Mouse (Mus musculus): ENCODE data around the gene R3hcc1l. TPM values are rescaled to one million over a fixed set of nuclear protein-coding genes. Genes with fewer than 3 reads are reported as not detected.

R3hcc1l gene
- polyA plus RNA-seq, 1 experiment: 3.4 TPM

- Histone ChIP-seq H3K27ac (ENCODE audit: insufficient read depth, low read length) (peak overlapping the region; percentile 13; the same call in 1 of the 2 replicates), H3K27me3 (ENCODE audit: control insufficient read depth, insufficient read depth, low read length) (no peaks in the 10 kb centered on the region), H3K36me3 (ENCODE audit: control insufficient read depth, insufficient read depth, low read length) (no peaks in the 10 kb centered on the region), H3K4me3 (ENCODE audit: extremely low read depth, insufficient read depth, insufficient read length) (peak overlapping the region; percentile 78), H3K4me1 (ENCODE audit: control insufficient read depth, insufficient read depth, insufficient read length) (peaks cover 5% of the 10 kb centered on the region; the same call in 1 of the 2 replicates)
- WGBS: 15% methylated on average over 24 of the region's 24 CpGs
- DNase-seq (ENCODE audit: low read depth in 1 of 2, low spot score in 2 of 2): no peak
- TF ChIP-seq CTCF (IDR thresholded peaks at IDR 0.05; ENCODE audit: extremely low read depth, insufficient read depth, insufficient read length, insufficient replicate concordance) (no peak), POLR2A (IDR thresholded peaks at IDR 0.05; ENCODE audit: low read depth, low read length) (no peak)
Observed at GRCm38 (mm10) chr19:42517957-42518619, 471 bp upstream of the R3hcc1l start.

- TF ChIP-seq POLR2A (IDR thresholded peaks at IDR 0.05; ENCODE audit: low read depth, low read length): no peak
- TF ChIP-seq CTCF (IDR thresholded peaks at IDR 0.05; ENCODE audit: extremely low read depth, insufficient read depth, insufficient read length, insufficient replicate concordance): no peak
Observed at GRCm38 (mm10) chr19:42519760-42520159, 1.2 kb downstream of the R3hcc1l start.

GRCm38 (mm10) chr19:42524703-42525102 lies 6.1 kb downstream of the R3hcc1l start:
- 89% methylated on average over 2 of the region's 2 CpGs for WGBS
- no peak for TF ChIP-seq CTCF (IDR thresholded peaks at IDR 0.05; ENCODE audit: extremely low read depth, insufficient read depth, insufficient read length, insufficient replicate concordance)
- no peak for TF ChIP-seq POLR2A (IDR thresholded peaks at IDR 0.05; ENCODE audit: low read depth, low read length)
- no peak for DNase-seq (ENCODE audit: low read depth in 1 of 2, low spot score in 2 of 2)
- no peak overlapping the region for H3K27ac ChIP-seq (ENCODE audit: insufficient read depth, low read length)
- peaks cover 3% of the 10 kb centered on the region; the same call in 1 of the 2 replicates for H3K4me1 ChIP-seq (ENCODE audit: control insufficient read depth, insufficient read depth, insufficient read length)
- H3K27me3 ChIP-seq (ENCODE audit: control insufficient read depth, insufficient read depth, low read length): no peaks in the 10 kb centered on the region
- no peak overlapping the region for H3K4me3 ChIP-seq (ENCODE audit: extremely low read depth, insufficient read depth, insufficient read length)
- no peaks in the 10 kb centered on the region for H3K36me3 ChIP-seq (ENCODE audit: control insufficient read depth, insufficient read depth, low read length)

More at GRCm38 (mm10) chr19:42519760-42520159, 1.2 kb downstream of the R3hcc1l start:
- Histone ChIP-seq H3K4me1 (ENCODE audit: control insufficient read depth, insufficient read depth, insufficient read length) (peaks cover 5% of the 10 kb centered on the region; the same call in 1 of the 2 replicates), H3K4me3 (ENCODE audit: extremely low read depth, insufficient read depth, insufficient read length) (peak overlapping the region; percentile 78), H3K27me3 (ENCODE audit: control insufficient read depth, insufficient read depth, low read length) (no peaks in the 10 kb centered on the region), H3K36me3 (ENCODE audit: control insufficient read depth, insufficient read depth, low read length) (no peaks in the 10 kb centered on the region), H3K27ac (ENCODE audit: insufficient read depth, low read length) (no peak overlapping the region)
- WGBS: 60% methylated on average over 9 of the region's 9 CpGs
- no peak for DNase-seq (ENCODE audit: low read depth in 1 of 2, low spot score in 2 of 2)

GRCm38 (mm10) chr19:42529992-42530437 lies 11.5 kb downstream of the R3hcc1l start:
- no peaks in the 10 kb centered on the region for H3K27me3 ChIP-seq (ENCODE audit: control insufficient read depth, insufficient read depth, low read length)
- no peak for DNase-seq (ENCODE audit: low read depth in 1 of 2, low spot score in 2 of 2)
- TF ChIP-seq CTCF (IDR thresholded peaks at IDR 0.05; ENCODE audit: extremely low read depth, insufficient read depth, insufficient read length, insufficient replicate concordance) (no peak), POLR2A (IDR thresholded peaks at IDR 0.05; ENCODE audit: low read depth, low read length) (no peak)
- H3K4me3 ChIP-seq (ENCODE audit: extremely low read depth, insufficient read depth, insufficient read length): no peak overlapping the region
- no peak overlapping the region for H3K27ac ChIP-seq (ENCODE audit: insufficient read depth, low read length)
- no peaks in the 10 kb centered on the region for H3K4me1 ChIP-seq (ENCODE audit: control insufficient read depth, insufficient read depth, insufficient read length)
- 77% methylated on average over 9 of the region's 9 CpGs for WGBS
- no peaks in the 10 kb centered on the region for H3K36me3 ChIP-seq (ENCODE audit: control insufficient read depth, insufficient read depth, low read length)

GRCm38 (mm10) chr19:42534427-42534826 lies 15.9 kb downstream of the R3hcc1l start:
- 89% methylated on average over 3 of the region's 3 CpGs for WGBS
- TF ChIP-seq CTCF (IDR thresholded peaks at IDR 0.05; ENCODE audit: extremely low read depth, insufficient read depth, insufficient read length, insufficient replicate concordance) (no peak), POLR2A (IDR thresholded peaks at IDR 0.05; ENCODE audit: low read depth, low read length) (no peak)

GRCm38 (mm10) chr19:42537600-42537999 lies 19.0 kb downstream of the R3hcc1l start:
- Histone ChIP-seq H3K4me1 (ENCODE audit: control insufficient read depth, insufficient read depth, insufficient read length) (no peaks in the 10 kb centered on the region; the same call in 1 of the 2 replicates), H3K27me3 (ENCODE audit: control insufficient read depth, insufficient read depth, low read length) (no peaks in the 10 kb centered on the region), H3K27ac (ENCODE audit: insufficient read depth, low read length) (no peak overlapping the region), H3K36me3 (ENCODE audit: control insufficient read depth, insufficient read depth, low read length) (no peaks in the 10 kb centered on the region), H3K4me3 (ENCODE audit: extremely low read depth, insufficient read depth, insufficient read length) (no peak overlapping the region)
- TF ChIP-seq POLR2A (IDR thresholded peaks at IDR 0.05; ENCODE audit: low read depth, low read length): no peak
- no peak; the same call in 1 of the 2 replicates for TF ChIP-seq CTCF (IDR thresholded peaks at IDR 0.05; ENCODE audit: extremely low read depth, insufficient read depth, insufficient read length, insufficient replicate concordance)
- no peak for DNase-seq (ENCODE audit: low read depth in 1 of 2, low spot score in 2 of 2)
- WGBS: 86% methylated on average over 1 of the region's 1 CpGs

More at GRCm38 (mm10) chr19:42534427-42534826, 15.9 kb downstream of the R3hcc1l start:
- no peak overlapping the region for H3K4me3 ChIP-seq (ENCODE audit: extremely low read depth, insufficient read depth, insufficient read length)
- no peaks in the 10 kb centered on the region for H3K27me3 ChIP-seq (ENCODE audit: control insufficient read depth, insufficient read depth, low read length)
- DNase-seq (ENCODE audit: low read depth in 1 of 2, low spot score in 2 of 2): no peak
- H3K4me1 ChIP-seq (ENCODE audit: control insufficient read depth, insufficient read depth, insufficient read length): no peaks in the 10 kb centered on the region
- H3K36me3 ChIP-seq (ENCODE audit: control insufficient read depth, insufficient read depth, low read length): no peaks in the 10 kb centered on the region
- no peak overlapping the region for H3K27ac ChIP-seq (ENCODE audit: insufficient read depth, low read length)

GRCm38 (mm10) chr19:42538911-42539310 lies 20.4 kb downstream of the R3hcc1l start:
- Histone ChIP-seq H3K4me3 (ENCODE audit: extremely low read depth, insufficient read depth, insufficient read length) (no peak overlapping the region), H3K27me3 (ENCODE audit: control insufficient read depth, insufficient read depth, low read length) (no peaks in the 10 kb centered on the region), H3K4me1 (ENCODE audit: control insufficient read depth, insufficient read depth, insufficient read length) (no peaks in the 10 kb centered on the region; the same call in 1 of the 2 replicates), H3K36me3 (ENCODE audit: control insufficient read depth, insufficient read depth, low read length) (no peaks in the 10 kb centered on the region), H3K27ac (ENCODE audit: insufficient read depth, low read length) (no peak overlapping the region)
- WGBS: 83% methylated on average over 2 of the region's 2 CpGs
- DNase-seq (ENCODE audit: low read depth in 1 of 2, low spot score in 2 of 2): no peak
- TF ChIP-seq CTCF (IDR thresholded peaks at IDR 0.05; ENCODE audit: extremely low read depth, insufficient read depth, insufficient read length, insufficient replicate concordance): no peak
- no peak for TF ChIP-seq POLR2A (IDR thresholded peaks at IDR 0.05; ENCODE audit: low read depth, low read length)

Measured in spleen, adult 2 months (tissue).